Mouse (Mus musculus) thymus, adult 2 months (tissue): ENCODE measurements at regions not wholly inside any gene's neighbourhood (a gene's known extent, or its start where the extent isn't known, plus 50 kb on each side); places are given as distances from the start of the nearest gene placed in this dataset.

ENCODE experiments used
- CTCF ChIP-seq: fragments of 200-500 bp; IDR thresholded peaks from 2 replicates; pipeline ENCODE4 v1.5.1; 2012; ENCODE audit warnings: mild to moderate bottlenecking, control low read depth, low read length, moderate library complexity, borderline replicate concordance; ENCODE audit not compliant: control insufficient read depth, poor library complexity, insufficient read depth; ENCODE audit errors: extremely low read depth
- POLR2A ChIP-seq: fragments of 200-500 bp; IDR thresholded peaks from 2 replicates; pipeline ENCODE4 v1.6.1; 2012; ENCODE audit warnings: mild to moderate bottlenecking, low read length, control low read depth, moderate library complexity; ENCODE audit not compliant: control insufficient read depth, poor library complexity, insufficient read depth; ENCODE audit errors: extremely low read depth

DNA sequence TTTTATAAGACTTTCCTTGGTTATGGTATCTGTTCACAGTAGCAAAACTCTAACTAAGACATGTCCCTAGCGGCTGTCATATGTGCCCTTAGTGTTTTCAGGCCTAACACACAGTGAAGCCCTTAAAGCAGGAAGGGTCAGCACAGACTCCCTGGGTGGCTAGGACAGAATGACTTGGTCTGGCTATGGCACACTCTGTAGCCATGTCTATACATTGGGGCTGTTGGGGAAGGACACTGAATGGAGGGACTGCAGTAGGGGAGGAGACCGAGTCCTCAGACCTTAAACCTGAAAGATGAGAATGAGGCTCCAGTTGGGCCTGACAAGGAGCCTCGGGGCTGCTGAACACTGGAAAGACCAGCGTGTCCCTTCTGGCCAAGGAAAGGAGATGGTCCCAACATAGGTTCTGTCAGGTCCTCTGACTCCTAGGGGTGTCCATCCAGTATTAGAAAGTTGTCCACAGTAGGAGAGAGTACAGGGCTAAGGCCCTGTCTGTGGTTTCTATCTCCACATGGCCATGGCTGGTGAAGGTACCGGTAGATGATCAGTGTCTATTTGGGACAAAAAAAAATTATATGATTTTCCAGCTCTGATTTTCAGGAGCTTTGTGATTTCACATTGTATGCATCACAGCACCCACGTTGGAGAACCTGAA, 183.5 kb upstream of the Stk26 start:
- no peak for TF ChIP-seq CTCF
- TF ChIP-seq POLR2A = no peak
